Mouse (Mus musculus) forebrain, embryonic 15.5 days (tissue): ENCODE measurements at regions not wholly inside any gene's neighbourhood (a gene's known extent, or its start where the extent isn't known, plus 50 kb on each side); places are given as distances from the start of the nearest gene placed in this dataset.
"Not testable (repeated sequence)": the region's sequence is repeated elsewhere in the genome, so short reads cannot be mapped to it uniquely, and the experiment has no call there.

ENCODE experiments used
- ATAC-seq: fragments of 200-750 bp; cut with Nextera tagmentation; replicated peaks from 2 replicates; pipeline ENCODE4 v1.8.0; 2017; ENCODE audit warnings: mild to moderate bottlenecking, moderate TSS enrichment, moderate library complexity
- H3K27ac ChIP-seq: fragments of 300-500 bp; sonication (generic); replicated peaks from 2 replicates; pipeline ENCODE4 v1.5.1; 2015; ENCODE audit warnings: mild to moderate bottlenecking, inconsistent platforms
- H3K27me3 ChIP-seq: fragments of 300-500 bp; sonication (generic); 2 replicates; pipeline ENCODE4 v1.6.1; 2015; ENCODE audit warnings: inconsistent platforms
- H3K36me3 ChIP-seq: fragments of 300-500 bp; sonication (generic); 2 replicates; pipeline ENCODE4 v1.6.1; 2015; ENCODE audit warnings: mild to moderate bottlenecking, inconsistent platforms
- H3K4me1 ChIP-seq: fragments of 300-500 bp; sonication (generic); 2 replicates; pipeline ENCODE4 v1.6.1; 2015; ENCODE audit warnings: inconsistent platforms
- H3K4me2 ChIP-seq: fragments of 300-500 bp; sonication (generic); replicated peaks from 2 replicates; pipeline ENCODE4 v1.6.1; 2015; ENCODE audit warnings: mild to moderate bottlenecking, inconsistent platforms
- H3K4me3 ChIP-seq: fragments of 300-500 bp; sonication (generic); 2 replicates; pipeline ENCODE4 v1.5.1; 2015; ENCODE audit warnings: mild to moderate bottlenecking, inconsistent platforms
- H3K9ac ChIP-seq: fragments of 300-500 bp; sonication (generic); replicated peaks from 2 replicates; pipeline ENCODE4 v1.6.1; 2015; ENCODE audit warnings: mild to moderate bottlenecking, inconsistent platforms
- H3K9me3 ChIP-seq: fragments of 300-500 bp; sonication (generic); 2 replicates; pipeline ENCODE4 v1.6.1; 2016; ENCODE audit warnings: inconsistent platforms
- WGBS: fragments of 180-500 bp; shearing (Covaris S2); methylation state at CpG from one replicate; pipeline ENCODE4 v1.1.7; 2015; ENCODE audit warnings: mixed read lengths; 5-methylcytosine and 5-hydroxymethylcytosine counted together

DNA sequence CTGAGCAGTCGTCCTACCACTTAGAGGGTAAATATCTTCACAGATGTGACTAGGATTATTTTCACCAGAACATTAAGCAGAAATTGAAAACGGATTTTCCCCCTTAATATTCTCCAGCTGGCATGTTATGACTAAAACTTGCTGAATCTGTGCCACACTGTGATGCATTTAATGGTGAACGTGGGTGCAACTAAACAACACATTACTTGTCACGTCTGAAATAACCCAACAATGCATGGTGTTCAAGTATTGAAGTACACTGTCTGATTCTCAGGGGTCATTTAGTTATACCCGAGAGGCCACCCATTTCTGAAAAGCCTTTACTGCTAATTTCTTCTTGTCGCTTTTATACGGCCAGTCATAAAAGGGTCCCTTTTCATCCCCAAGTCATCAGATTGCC lies 226.5 kb downstream of the Ppp1r3a start:
- no peak overlapping the region for H3K27ac ChIP-seq
- 19% methylated on average over 7 of the region's 7 CpGs for WGBS
- no peaks in the 10 kb centered on the region for H3K9me3 ChIP-seq
- H3K4me3 ChIP-seq: no peak overlapping the region
- no peaks in the 10 kb centered on the region for H3K27me3 ChIP-seq
- H3K36me3 ChIP-seq: no peaks in the 10 kb centered on the region
- ATAC-seq: no peak
- no peak overlapping the region for H3K9ac ChIP-seq
- no peak overlapping the region for H3K4me2 ChIP-seq
- peaks cover 6% of the 10 kb centered on the region for H3K4me1 ChIP-seq

DNA sequence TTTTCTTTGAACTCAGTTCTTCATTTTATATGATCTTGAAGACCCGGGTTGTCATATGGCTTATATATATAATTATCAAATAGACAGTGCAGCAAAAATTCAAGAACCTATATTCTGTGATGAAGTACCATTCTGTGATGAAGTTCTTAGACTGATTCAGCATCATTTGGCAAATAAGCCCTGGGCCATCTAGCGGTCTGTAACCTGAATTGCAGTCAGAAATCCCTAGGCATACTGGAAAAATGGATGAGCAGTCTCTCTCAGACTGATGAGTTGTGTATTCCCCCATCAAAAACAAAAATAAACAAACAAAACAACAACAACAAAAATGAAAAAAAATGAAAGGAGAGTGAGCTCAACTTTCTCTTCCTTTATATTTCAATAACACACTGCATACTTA lies 232.3 kb downstream of the Ppp1r3a start:
- 28% methylated on average over 2 of the region's 2 CpGs for WGBS
- H3K9me3 ChIP-seq: no peaks in the 10 kb centered on the region
- no peaks in the 10 kb centered on the region for H3K4me1 ChIP-seq
- H3K9ac ChIP-seq: no peak overlapping the region
- H3K27ac ChIP-seq: no peak overlapping the region
- no peak for ATAC-seq
- no peak overlapping the region for H3K4me2 ChIP-seq
- no peaks in the 10 kb centered on the region for H3K27me3 ChIP-seq
- no peaks in the 10 kb centered on the region for H3K36me3 ChIP-seq
- H3K4me3 ChIP-seq: no peak overlapping the region

DNA sequence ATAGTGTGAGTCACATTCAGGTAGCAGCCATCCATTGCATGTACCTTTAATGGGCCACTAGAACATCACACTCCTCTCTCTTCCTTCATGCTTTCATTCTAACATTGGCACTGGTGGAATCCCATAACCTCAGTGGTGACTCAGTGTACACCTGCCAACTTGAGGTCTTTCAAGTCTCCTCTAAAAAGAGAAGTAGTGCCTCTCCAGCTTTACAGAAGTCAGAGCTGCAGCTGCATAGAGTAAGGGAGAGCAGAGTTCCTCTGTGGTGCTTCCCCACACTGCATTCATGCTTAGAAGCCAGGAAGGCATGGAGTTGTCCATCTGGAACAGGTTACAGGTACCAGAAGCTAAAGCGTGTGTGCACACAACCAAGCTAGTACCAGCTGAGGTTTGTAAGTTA lies 233.8 kb downstream of the Ppp1r3a start:
- 92% methylated on average over 1 of the region's 1 CpGs for WGBS
- Histone ChIP-seq H3K9me3 (no peaks in the 10 kb centered on the region), H3K4me1 (no peaks in the 10 kb centered on the region), H3K27ac (no peak overlapping the region), H3K4me3 (no peak overlapping the region), H3K4me2 (no peak overlapping the region), H3K9ac (no peak overlapping the region), H3K36me3 (no peaks in the 10 kb centered on the region), H3K27me3 (no peaks in the 10 kb centered on the region)
- ATAC-seq: no peak

DNA sequence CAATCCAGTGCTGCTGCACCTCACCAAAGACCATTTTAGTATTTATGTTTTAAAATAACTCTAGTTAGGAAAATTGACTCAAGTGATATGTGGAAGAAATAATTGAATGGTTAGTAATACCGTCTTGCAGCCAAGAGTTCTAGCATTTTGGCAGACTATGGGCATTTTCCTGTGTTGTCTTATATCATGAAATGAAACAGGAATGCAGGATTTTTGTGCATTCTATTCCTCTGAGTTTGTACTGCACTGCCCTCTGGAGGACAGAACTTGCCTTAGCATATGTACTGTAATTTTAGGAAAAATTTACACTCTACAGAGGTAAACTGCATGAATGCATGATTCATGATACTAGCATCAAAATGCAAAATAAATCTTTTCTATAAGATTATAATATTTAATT lies 250.9 kb downstream of the Ppp1r3a start:
- H3K4me2 ChIP-seq: no peak overlapping the region
- no peak overlapping the region for H3K9ac ChIP-seq
- no peaks in the 10 kb centered on the region for H3K36me3 ChIP-seq
- no peaks in the 10 kb centered on the region for H3K9me3 ChIP-seq
- 35% methylated on average over 1 of the region's 1 CpGs for WGBS
- no peaks in the 10 kb centered on the region for H3K4me1 ChIP-seq
- H3K4me3 ChIP-seq: no peak overlapping the region
- H3K27ac ChIP-seq: no peak overlapping the region
- peak; percentile 84 for ATAC-seq
- H3K27me3 ChIP-seq: no peaks in the 10 kb centered on the region

DNA sequence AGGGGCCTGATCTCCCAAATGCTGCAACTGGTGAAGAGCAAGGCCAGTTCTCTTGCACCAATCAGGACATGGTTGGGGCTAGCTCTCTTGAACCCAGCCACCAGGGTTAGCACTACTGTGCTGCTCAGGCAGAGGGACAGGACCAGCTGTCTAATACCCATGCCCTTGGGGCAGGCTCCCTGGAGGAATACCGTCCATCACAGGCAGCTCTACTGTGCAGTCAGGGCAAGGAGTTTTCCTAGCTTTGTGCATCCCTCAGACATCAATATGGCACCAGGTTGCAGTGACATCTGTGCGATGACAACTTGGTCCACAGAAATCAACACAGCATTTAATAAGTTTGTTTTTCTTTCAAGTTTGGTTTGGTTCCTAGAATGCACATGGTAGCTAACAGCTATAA lies 254.4 kb downstream of the Ppp1r3a start:
- H3K27ac ChIP-seq: no peak overlapping the region
- H3K27me3 ChIP-seq: no peaks in the 10 kb centered on the region
- no peak overlapping the region for H3K4me2 ChIP-seq
- ATAC-seq: peak; percentile 64
- no peaks in the 10 kb centered on the region for H3K9me3 ChIP-seq
- no peaks in the 10 kb centered on the region for H3K36me3 ChIP-seq
- 79% methylated on average over 2 of the region's 2 CpGs for WGBS
- H3K9ac ChIP-seq: no peak overlapping the region
- H3K4me3 ChIP-seq: no peak overlapping the region
- no peaks in the 10 kb centered on the region for H3K4me1 ChIP-seq

DNA sequence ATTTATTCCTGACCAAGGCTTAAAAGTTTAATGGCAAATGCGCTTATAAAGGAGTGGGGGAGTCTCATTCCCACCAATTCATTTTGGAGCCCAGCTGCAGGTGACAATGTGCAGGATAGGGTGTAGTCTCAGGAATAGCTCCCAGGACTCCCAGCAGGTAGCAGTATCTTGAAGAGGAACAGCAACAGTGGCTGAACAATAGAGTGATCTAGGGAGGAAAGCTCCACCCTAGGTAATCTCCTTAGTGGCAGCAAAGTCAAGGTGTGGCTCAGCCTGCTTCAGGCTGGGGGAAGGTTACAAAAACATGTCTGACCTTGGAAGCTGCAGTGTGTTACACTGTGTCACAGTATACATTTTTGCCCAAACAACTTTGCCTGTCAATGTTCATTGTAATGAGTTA lies 255.2 kb downstream of the Ppp1r3a start:
- H3K36me3 ChIP-seq, H3K27me3 ChIP-seq, H3K4me1 ChIP-seq, H3K4me2 ChIP-seq, H3K9ac ChIP-seq, H3K4me3 ChIP-seq, H3K9me3 ChIP-seq, H3K27ac ChIP-seq, ATAC-seq: not testable (repeated sequence)
- 43% methylated on average over 1 of the region's 1 CpGs for WGBS

DNA sequence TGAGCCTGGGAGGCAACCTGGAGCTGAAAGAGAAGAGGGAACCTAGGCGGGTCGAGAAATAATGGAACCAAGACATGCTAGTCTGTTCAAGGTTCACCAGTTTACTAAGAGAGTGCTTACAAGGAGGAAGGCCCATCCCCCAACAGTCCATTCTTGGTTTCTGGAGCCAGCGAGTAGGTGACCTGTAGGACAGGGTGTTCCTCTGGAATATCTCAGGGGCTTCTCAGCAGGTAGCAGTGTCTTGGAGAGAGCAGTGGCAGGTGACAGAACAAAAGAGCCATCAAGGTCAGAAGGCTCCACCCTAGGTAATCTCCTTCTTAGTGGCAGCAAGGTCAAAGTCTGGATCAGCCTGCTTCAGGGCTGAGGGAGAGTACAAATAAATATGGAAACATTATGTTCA lies 268.4 kb downstream of the Ppp1r3a start:
- not testable (repeated sequence) for ATAC-seq, H3K36me3 ChIP-seq
- 68% methylated on average over 3 of the region's 3 CpGs for WGBS

DNA sequence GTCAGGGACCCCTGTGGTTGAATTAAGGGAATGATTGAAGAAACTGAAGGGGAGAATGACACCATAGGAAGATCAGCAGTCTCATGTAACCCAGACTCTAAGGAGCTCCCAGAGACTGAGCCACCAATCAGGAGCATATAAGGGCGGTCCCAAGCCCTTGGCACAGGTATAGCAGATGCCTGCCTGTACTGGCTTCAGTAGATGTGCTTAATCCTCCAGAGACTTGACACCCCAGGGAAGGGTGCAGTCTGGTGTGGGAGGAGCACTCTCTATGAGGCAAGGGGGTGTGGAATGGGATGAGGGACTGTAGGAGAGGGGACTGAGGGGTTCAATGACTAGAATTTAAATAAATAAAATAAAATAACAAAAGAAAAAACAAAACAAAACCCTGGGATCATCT lies 298.7 kb downstream of the Ppp1r3a start:
- Histone ChIP-seq H3K4me1 (no peaks in the 10 kb centered on the region), H3K27ac (no peak overlapping the region), H3K4me3 (no peak overlapping the region), H3K27me3 (no peaks in the 10 kb centered on the region), H3K36me3 (no peaks in the 10 kb centered on the region), H3K4me2 (no peak overlapping the region), H3K9ac (no peak overlapping the region), H3K9me3 (no peaks in the 10 kb centered on the region)
- no peak for ATAC-seq
- whole genome bisulfite sequencing: 89% methylated on average over 1 of the region's 1 CpGs

More for the DNA sequence above, 268.4 kb downstream of the Ppp1r3a start:
- H3K27ac ChIP-seq, H3K9me3 ChIP-seq, H3K9ac ChIP-seq, H3K27me3 ChIP-seq, H3K4me2 ChIP-seq, H3K4me1 ChIP-seq, H3K4me3 ChIP-seq: not testable (repeated sequence)

DNA sequence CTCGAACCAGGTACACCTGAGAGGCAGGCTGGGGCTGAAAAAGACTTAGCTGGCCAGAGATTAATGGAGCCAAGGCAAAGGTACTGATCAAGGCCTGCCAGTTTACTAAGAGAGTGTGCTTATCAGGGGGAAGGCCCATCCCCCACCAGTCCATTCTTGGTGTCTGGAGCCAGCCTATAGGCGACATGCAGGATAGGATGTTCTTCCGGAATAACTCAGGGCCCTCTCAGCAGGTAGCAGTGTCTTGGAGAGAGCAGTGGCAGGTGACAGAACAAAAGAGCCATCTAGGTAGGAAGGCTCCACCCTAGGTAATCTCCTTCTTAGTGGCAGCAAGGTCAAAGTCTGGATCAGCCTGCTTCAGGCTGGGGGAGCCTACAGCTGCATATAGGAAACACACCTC lies 301.8 kb downstream of the Ppp1r3a start:
- not testable (repeated sequence) for H3K9ac ChIP-seq, H3K9me3 ChIP-seq, ATAC-seq, H3K4me1 ChIP-seq, H3K36me3 ChIP-seq, H3K4me2 ChIP-seq, H3K27ac ChIP-seq, H3K27me3 ChIP-seq, H3K4me3 ChIP-seq
- WGBS: 92% methylated on average over 3 of the region's 3 CpGs

DNA sequence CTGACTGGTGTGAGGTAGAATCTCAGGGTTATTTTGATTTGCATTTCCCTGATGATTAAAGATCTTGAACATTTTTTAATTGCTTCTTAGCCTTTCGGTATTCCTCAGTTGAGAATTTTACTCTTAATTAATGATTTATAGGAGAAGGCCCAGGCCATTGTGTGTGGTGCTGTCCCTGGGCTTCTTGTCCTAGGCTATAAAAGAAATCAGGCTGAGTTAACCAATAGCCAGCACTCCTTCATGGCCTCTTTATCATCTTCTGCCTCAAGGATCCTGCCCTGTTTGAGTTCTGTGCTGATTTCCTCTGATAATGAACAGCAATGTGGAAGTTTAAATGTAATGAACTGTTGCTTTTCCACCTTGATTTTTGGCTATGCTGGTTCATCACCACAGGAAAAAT lies 323.3 kb downstream of the Ppp1r3a start:
- 94% methylated on average over 1 of the region's 1 CpGs for WGBS
- no peak for ATAC-seq
- H3K4me3 ChIP-seq: no peak overlapping the region
- H3K9me3 ChIP-seq: no peaks in the 10 kb centered on the region
- no peak overlapping the region for H3K4me2 ChIP-seq
- no peak overlapping the region for H3K27ac ChIP-seq
- no peaks in the 10 kb centered on the region for H3K27me3 ChIP-seq
- no peaks in the 10 kb centered on the region for H3K36me3 ChIP-seq
- H3K9ac ChIP-seq: no peak overlapping the region
- H3K4me1 ChIP-seq: no peaks in the 10 kb centered on the region

DNA sequence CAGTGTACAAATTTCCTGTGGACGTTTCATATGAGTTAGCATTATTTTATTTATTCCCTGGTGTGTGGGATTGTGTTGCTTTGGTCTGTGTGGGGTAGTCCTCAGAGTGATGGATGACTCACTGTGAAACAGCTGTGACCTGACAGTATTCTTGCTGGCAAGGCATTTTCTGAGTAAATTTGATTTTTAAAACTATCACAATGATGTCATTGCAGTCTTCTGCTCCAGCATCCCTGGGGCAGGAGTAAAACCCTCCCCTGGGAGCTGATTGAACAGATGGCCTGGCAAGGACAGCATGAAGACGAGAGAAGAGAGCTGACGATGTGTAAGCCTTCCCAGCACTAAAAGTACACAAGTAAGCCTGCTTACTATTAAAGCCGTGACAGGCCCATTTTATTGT lies 345.3 kb downstream of the Ppp1r3a start:
- no peaks in the 10 kb centered on the region for H3K36me3 ChIP-seq
- no peak overlapping the region for H3K4me2 ChIP-seq
- H3K9me3 ChIP-seq: no peaks in the 10 kb centered on the region
- H3K4me1 ChIP-seq: no peaks in the 10 kb centered on the region
- ATAC-seq: peak; percentile 85
- 35% methylated on average over 4 of the region's 4 CpGs for WGBS
- H3K27ac ChIP-seq: no peak overlapping the region
- H3K27me3 ChIP-seq: no peaks in the 10 kb centered on the region
- H3K4me3 ChIP-seq: no peak overlapping the region
- H3K9ac ChIP-seq: no peak overlapping the region

DNA sequence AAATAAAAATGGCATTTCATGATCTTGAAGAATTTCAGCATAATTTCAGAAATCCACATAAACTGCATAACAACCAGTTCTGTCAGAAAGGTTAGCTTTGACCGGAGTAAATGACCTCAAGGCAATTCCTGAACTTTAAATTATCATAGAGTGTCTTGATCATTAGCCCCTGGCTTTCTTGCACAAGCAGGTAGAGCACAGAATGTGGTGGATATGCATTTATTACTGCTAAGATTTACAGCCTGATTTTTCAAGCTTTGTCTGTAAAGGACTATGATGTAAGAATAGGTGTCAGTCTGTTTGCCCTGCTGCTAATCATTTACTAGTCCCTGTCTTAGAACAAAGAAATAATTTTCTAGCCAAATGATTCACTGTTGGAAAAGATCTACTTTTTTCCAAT lies 347.3 kb downstream of the Ppp1r3a start:
- Histone ChIP-seq H3K27me3 (no peaks in the 10 kb centered on the region), H3K27ac (no peak overlapping the region), H3K4me2 (no peak overlapping the region), H3K9me3 (no peaks in the 10 kb centered on the region), H3K4me1 (no peaks in the 10 kb centered on the region), H3K36me3 (no peaks in the 10 kb centered on the region), H3K9ac (no peak overlapping the region), H3K4me3 (no peak overlapping the region)
- ATAC-seq: no peak
- WGBS: 85% methylated on average over 1 of the region's 1 CpGs

DNA sequence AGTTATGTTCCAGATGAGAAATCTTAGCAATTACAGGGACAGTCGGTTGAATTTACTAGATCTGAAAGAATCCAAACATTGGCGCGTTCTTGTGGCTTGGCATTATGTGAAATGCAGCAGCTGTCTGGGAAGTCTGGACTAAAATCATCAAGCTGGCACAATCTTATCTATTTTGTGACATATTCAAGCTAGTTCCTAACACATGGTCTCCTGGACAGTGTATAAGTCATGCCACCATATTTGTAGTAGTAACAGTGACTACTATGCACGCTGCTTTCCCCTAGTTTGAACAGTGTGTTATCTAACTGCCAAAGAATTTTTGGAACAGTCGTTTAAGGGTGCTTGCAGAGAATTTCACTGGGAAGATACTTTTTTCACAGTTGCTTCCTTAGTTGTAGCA lies 396.8 kb downstream of the Ppp1r3a start:
- no peaks in the 10 kb centered on the region for H3K4me1 ChIP-seq
- peak; percentile 70 for ATAC-seq
- no peaks in the 10 kb centered on the region for H3K36me3 ChIP-seq
- no peak overlapping the region for H3K27ac ChIP-seq
- H3K4me3 ChIP-seq: no peak overlapping the region
- H3K9me3 ChIP-seq: 0 out of 2 replicates have a peak, but pooled peaks cover 4% of the 10 kb centered on the region
- 66% methylated on average over 5 of the region's 5 CpGs for WGBS
- no peaks in the 10 kb centered on the region for H3K27me3 ChIP-seq
- H3K9ac ChIP-seq: no peak overlapping the region
- H3K4me2 ChIP-seq: no peak overlapping the region
